Mouse (Mus musculus) right cerebral cortex, adult 2 months (tissue): ENCODE data around the gene Cass4.

ENCODE experiments used
- DNase-seq, 2 experiments: peaks; one replicate each; pipeline ENCODE4 v3.0.0; 2021 to 2022; ENCODE audit warnings: low spot score in 2 of 2

Cass4 gene

GRCm38 (mm10) chr2:172440640-172441005, 47.0 kb downstream of the Cass4 start:
- DNase-seq = no peak

- no peak for DNase-seq
These were observed 47.6 kb downstream of the Cass4 start for GRCm38 (mm10) chr2:172441176-172441575.

- no peak for DNase-seq
These were observed 52.0 kb downstream of the Cass4 start for GRCm38 (mm10) chr2:172445617-172446016.

GRCm38 (mm10) chr2:172447317-172447716, 53.7 kb downstream of the Cass4 start:
- DNase-seq = no peak

GRCm38 (mm10) chr2:172448329-172448728, 54.7 kb downstream of the Cass4 start:
- no peak for DNase-seq

GRCm38 (mm10) chr2:172450640-172451039, 57.0 kb downstream of the Cass4 start:
- no peak for DNase-seq

GRCm38 (mm10) chr2:172452031-172452430, 58.4 kb downstream of the Cass4 start:
- no peak for DNase-seq

- DNase-seq = no peak
These were observed 58.9 kb downstream of the Cass4 start for GRCm38 (mm10) chr2:172452458-172452857.

GRCm38 (mm10) chr2:172458496-172458895, 64.9 kb downstream of the Cass4 start, which contains the start of gene Gcnt7:
Gene Gcnt7 (minus strand): TSS chr2:172458596.
- no peak for DNase-seq

GRCm38 (mm10) chr2:172460647-172461046, 67.1 kb downstream of the Cass4 start:
- no peak for DNase-seq

GRCm38 (mm10) chr2:172462813-172463212, 69.2 kb downstream of the Cass4 start:
- no peak for DNase-seq

GRCm38 (mm10) chr2:172466427-172467132, 73.0 kb downstream of the Cass4 start:
- DNase-seq = no peak

- DNase-seq = no peak
These were observed 73.6 kb downstream of the Cass4 start for GRCm38 (mm10) chr2:172467206-172467605.

GRCm38 (mm10) chr2:172468346-172468819, 74.8 kb downstream of the Cass4 start:
- DNase-seq = no peak

- no peak for DNase-seq
These were observed 78.7 kb downstream of the Cass4 start, which contains the start of gene Fam209 for GRCm38 (mm10) chr2:172472318-172472717. Gene Fam209 (plus strand): TSS chr2:172472520.

- no peak for DNase-seq
These were observed 80.0 kb downstream of the Cass4 start for GRCm38 (mm10) chr2:172473591-172473990.

- no peak for DNase-seq
These were observed 81.4 kb downstream of the Cass4 start for GRCm38 (mm10) chr2:172474970-172475369.

- DNase-seq = no peak
These were observed 83.2 kb downstream of the Cass4 start for GRCm38 (mm10) chr2:172476707-172477260.

- DNase-seq = no peak
These were observed 83.8 kb downstream of the Cass4 start for GRCm38 (mm10) chr2:172477350-172477749.

GRCm38 (mm10) chr2:172477860-172478259, 84.3 kb downstream of the Cass4 start:
- peak; percentile 65 to 66 for DNase-seq

- DNase-seq = no peak
These were observed 86.7 kb downstream of the Cass4 start for GRCm38 (mm10) chr2:172480296-172480695.

- DNase-seq = no peak
These were observed 88.2 kb downstream of the Cass4 start for GRCm38 (mm10) chr2:172481654-172482385.
